Mouse (Mus musculus): Measurements from ENCODE around the gene Gstm7.
"Not testable (repeated sequence)": the region's sequence is repeated elsewhere in the genome, so short reads cannot be mapped to it uniquely, and the experiment has no call there.

Gene Gstm7

DNA sequence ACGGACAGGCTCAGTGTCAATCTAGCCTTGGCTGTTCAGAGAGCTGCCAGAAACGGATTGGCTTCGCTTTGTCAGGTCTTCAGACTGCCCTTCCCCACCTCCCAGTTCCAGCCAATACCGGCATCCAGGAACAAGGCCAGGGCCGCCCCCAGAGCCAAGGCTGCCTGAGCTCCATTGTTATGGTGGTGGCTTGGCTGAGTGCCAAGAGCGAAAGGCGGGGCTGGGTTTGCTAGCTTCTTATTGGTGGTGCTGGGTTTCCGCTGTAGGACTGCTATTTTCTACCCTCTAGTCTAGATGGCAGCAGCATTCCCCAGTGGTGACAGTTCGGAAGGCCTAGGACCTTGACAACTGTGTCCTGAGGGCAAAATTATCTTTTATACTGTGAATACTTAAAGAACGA, at the start of gene Gstm7:
Gene Gstm7, minus strand, starts transcription at position 148 of the 400 bp plus-strand sequence.
- peak; percentile 90 for DNase-seq (ENCODE audit: low read depth, low spot score)

DNA sequence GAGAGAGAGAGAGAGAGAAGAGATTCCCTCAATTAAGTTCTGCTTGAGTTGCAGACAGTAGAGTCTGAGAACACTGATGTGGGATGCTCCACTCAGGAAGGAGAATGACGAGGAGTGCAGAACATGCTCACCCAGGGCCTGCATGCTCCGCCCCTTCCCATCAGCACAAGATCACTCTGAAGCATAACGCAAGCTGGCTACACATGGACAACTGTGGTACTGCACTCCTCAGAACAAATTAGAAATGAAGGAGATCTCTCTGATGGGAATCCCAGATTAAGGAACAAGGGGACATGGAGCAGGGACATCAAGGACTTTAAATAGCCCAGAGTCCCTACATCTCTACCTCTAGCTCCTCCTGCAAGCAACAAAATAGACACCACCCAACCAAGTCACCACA, 49.6 kb upstream of the Gstm7 start:
- no peak for DNase-seq (ENCODE audit: low read depth, low spot score)

DNA sequence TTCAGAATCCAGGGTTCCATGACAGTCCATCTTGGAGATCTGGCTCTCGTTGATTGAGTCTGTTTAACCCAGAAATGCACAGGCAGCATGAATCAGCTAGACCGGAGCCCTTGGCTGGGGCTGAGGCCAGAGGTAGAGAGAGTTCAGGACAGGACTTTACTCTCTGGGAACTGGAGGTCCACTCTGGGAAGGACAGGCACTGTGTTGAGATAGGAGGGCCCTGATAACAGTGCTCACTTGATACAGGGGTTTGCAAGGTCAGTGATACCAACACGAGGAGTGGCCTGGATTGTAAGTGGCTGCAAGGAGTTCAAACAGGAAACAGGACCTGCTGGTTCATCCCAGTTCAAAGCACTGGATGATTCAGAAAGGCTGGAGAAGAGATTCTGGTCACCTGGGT, 46.1 kb upstream of the Gstm7 start:
- DNase-seq (ENCODE audit: low read depth, low spot score) = no peak

DNA sequence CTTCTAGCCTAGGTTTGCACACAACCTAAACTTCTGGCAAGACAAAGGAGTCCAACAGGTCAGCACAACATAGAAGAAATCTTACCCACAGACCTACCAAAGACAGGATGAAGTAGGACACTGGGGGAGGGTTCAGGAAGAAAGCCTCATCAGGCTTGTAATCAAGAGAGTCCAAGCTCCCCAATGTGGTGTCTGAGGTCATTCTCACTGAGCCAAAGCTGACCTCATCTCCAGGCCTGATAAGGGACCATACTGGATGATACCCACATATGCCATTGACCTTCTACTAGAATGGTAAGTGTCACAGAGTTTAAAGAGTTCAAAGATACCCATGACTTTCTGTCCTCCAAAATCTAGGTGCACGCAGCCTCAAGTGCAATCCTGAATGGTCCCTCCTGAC, 42.6 kb upstream of the Gstm7 start:
- no peak for DNase-seq (ENCODE audit: low read depth, low spot score)

DNA sequence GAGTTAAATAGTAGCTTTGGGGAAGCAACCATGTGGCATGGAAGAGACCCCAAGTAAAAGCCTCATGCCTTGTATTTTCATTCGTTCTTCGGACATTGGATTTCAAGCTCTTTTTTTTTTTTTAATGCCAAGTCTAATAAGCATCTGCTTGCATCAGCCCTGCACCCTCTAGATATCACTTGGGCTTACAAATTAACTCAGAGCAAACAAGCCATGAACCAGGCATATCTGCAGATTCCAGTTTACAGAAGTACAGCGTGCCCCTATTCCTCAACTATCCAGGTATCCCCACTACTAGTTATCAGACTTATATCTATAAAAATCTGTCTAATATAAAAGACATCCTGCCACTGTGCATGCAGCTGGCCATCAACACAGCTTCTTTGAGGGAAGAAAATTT, 40.5 kb upstream of the Gstm7 start:
- DNase-seq (ENCODE audit: low read depth, low spot score) = no peak

DNA sequence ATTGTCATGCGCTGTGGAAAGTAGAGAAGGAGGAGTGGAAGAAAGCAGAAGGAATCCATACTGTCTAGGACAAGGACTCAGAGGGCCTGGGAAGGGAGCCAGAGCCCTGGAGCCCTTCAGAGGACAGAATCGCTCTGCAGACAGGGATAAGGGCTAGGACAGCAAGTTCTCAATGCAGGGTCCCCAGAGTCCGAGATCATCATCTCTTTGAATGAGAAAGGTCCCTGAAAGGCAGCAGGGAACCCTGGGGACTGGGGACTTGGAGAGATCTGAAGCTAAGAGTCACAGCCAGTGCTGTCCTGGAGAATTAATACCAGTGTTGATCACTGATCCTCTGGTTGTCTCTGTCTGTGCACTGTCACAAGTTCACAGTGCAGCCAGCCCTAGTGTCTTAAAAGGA, 39.5 kb upstream of the Gstm7 start:
- DNase-seq (ENCODE audit: low read depth, low spot score) = not testable (repeated sequence)

DNA sequence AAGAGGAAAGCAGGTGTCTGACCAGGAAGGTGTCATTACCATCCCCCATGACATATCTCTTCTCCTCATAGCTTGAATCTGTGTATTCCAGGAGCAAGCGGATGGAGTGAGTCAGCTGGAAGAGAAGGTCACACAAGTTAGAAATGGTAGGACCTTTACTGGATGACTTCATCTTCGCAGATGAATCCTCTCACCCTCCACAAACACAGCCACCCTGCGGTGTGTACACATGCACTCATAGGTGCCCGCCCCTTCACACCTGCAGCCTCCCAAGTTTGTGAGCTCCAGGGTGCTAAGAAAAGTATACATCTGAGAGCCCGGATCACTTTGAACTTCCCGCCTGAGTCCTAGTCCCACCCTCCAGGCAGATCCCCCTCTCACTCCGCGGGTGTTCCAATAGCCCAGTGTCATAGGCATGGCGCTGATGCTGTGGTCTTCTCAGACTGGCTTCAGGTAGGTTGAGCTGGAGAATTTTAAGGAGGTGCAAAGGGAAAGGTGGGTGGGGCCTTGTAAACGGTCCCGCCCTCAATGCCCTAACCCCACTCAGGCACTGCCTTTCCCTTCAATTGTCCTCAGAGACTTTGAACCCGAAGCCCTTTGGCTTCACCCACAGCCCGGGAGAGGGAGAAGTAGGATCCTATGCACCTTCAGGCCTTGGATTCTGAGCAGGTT, 37.2 kb upstream of the Gstm7 start, which contains the start of gene Gstm3:
Gene Gstm3, minus strand, starts transcription at position 560 of the 672 bp plus-strand sequence.
- no peak for DNase-seq (ENCODE audit: low read depth, low spot score)

DNA sequence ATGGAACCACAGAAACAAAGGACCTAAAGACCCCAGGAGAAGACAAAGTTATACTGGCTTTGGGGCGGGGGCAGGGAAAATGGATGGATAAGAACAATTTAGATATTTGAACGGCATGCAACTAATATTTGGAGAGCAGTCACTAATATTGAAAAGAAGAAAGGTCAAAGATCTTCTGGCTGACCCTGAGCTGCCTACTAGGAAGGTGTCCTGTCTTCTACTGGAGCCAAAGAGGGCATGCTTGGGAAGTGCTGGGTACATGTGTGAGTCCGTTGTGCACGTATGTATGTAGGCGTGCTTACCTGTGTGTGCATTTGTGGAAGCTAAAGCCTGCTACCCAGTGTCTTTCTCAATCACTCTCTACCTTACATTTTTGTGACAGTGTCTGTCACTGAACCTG, 35.0 kb upstream of the Gstm7 start:
- no peak for DNase-seq (ENCODE audit: low read depth, low spot score)

DNA sequence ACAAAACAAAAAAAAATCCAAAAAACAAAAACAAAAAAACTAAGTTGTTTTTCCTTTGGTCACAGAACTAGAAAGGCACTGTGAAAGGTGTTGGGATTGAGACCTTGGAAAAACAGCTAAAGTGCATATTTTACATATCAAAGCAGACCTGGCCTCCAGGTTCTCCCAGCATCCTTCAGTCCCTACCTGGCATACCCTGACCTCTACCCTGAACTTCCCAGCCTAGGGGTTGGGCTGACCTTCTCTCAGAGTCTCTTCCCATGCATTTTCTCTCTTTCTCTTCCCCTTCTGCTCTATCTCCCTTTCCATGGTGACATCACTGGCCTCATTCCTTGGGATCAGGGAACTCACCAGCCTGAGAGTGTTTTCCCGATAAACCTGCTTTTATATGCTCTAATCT, 34.0 kb upstream of the Gstm7 start:
- no peak for DNase-seq (ENCODE audit: low read depth, low spot score)

DNA sequence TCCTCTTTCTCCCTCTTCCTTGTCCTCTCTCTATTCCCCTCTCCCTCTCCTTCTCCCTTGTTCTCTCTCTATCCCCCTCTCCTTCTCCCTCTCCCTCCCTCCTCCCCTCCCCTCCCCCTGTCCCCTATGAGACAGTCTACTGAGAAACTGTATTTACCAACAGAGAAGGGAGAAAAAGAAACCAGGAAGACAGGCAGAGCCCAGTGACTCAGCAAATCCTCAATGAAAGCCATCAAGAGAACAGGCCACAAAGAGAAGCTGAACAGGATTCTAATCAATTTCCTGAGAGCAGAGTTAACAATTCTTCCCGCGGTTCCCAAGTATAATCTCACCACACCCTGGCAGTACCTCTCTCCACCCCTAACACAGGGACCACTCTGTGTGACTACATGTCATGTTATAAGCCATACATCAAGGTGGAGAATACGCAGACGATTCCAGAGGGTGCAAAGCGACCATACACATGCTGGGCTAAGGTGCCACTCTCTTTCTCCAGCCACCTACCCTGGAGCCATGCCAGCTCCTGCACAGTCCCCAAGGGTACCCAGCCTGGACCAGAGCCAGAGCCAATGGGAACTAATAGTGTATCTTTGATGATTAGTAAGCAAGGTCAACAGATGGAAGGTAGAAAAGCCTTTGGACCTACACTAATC, 33.2 kb upstream of the Gstm7 start:
- no peak for DNase-seq (ENCODE audit: low read depth, low spot score)

DNA sequence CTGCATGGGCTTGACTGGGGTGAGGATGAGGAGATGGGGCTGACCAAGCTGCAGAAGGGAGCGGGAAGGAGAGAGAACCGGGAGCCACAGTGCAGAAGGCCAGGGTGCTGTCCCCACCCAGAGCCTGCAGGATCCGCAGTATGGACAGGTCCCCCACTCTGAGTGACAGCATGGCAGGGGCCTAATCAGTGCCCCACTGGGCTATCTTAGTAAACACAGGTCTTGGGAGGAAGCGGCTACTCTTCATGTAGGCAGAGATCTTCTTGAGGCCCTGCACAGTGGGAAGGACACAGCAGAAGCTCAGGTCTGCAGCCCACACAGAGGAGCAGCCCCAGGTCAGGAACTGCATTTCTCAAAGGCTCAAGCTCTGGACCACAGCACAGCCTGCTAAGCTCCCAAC, 32.4 kb upstream of the Gstm7 start:
- DNase-seq (ENCODE audit: low read depth, low spot score) = no peak

DNA sequence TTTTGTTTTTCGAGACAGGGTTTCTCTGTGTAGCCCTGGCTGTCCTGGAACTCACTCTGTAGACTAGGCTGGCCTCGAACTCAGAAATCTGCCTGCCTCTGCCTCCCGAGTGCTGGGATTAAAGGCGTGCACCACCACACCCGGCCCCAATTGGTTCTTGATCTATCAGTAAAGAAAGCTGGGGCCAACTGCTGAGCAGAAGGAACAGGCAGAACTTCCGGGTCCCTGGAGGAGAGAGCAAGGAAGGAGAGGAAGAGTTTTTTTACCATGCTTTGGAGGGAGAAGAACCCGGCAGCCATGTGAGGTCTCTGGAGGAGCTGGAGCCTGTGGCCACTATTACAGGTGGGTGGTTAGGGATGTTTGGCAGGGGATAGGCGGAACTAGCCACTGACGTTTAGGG, 23.6 kb upstream of the Gstm7 start:
- DNase-seq (ENCODE audit: low read depth, low spot score) = not testable (repeated sequence)

DNA sequence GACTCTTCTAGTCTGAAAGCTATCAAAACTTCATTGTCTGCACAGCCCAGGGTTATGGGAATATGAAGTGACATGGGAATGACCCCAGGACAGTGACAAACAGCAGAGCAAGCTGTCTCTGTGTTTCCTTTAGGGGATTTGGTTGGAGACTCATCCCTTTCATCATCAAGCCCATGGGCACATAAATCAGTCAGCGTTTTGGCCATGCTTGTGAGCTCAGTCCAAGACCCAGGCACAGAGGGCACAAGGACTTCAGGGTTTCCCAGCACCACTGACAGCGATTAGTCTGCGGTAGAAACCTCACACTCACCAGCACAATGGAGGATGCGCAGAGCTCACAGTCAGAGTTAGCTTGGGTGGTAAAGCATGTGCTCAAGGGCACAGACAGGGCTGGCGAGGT, 22.3 kb upstream of the Gstm7 start:
- no peak for DNase-seq (ENCODE audit: low read depth, low spot score)

DNA sequence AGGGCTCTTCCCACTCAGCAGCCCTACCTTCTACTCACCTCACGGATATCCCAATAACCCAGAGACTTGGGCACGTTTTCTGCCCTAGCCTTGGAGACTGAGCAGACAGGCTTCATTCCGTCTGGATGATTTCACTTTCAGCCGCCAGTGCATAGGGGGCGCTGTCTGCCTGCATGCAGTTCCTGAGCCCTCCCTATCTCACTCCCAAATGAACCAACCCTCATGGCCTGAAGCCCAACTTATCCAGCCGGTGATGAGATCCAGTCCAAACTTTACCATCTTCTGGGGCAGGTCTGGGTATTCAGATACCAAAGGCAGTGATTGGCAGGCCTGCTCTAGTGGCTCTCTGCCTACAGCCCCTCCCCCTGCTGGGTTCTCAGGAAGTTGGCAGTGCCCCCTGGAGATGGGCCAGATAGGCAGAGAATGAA, 21.7 kb upstream of the Gstm7 start:
- DNase-seq (ENCODE audit: low read depth, low spot score) = no peak

DNA sequence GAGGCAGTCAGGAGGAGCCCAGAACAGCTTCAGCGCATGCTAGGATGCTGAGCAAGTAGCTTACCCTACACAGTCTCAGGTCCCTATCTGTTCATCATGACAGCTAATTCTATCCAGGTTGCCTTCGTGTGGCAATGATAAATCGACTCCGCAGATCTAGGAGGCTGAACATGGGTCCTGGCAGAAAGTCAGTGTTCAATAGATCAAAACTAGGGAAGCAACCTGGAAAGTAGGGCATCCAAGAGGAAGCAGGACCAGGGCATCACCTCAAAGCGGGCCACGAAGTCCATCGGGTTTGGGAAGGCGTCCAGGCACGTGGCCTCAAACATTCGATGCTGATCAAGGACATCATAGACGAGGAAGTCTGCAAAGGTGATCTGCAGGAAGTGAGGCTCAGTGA, 18.9 kb upstream of the Gstm7 start:
- no peak for DNase-seq (ENCODE audit: low read depth, low spot score)

DNA sequence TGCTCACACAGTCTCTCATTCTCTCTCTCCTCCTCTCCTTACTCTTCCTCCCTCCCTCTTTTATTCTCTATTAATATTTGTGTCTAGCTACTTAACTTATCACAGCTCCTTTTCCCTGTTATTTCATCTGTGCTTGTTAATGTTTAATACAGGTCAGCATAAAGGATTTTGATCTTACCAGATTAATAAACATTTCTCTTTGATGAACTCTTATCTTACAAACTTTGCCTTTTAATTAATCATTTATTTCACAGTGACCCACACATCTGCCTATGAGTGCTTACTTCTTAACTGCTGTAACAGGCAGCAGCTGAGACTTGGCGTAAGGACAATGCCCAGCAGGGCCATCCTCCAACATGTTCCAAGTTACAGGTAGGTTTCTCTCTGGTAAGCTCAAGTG, 17.8 kb upstream of the Gstm7 start:
- DNase-seq (ENCODE audit: low read depth, low spot score) = not testable (repeated sequence)

DNA sequence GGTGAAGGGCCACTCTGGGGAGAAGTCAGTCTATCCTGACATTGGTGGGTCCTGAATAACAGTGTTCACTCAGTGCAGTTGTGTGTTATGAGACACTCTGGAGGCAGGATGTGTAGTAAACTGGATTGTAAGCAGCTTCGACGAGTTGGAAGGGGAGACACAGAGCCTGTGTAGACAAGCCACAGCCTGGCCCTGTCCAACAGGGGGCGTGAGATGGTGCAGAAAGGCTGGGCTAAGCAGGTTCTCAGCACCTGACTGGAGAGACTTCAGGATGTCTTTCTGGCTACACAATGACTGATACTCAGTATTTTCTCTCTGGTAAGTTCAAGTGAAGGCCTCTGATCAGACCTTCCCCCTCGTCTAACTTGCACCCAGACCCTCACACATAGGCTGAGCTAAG, 14.1 kb upstream of the Gstm7 start:
- DNase-seq (ENCODE audit: low read depth, low spot score) = no peak

DNA sequence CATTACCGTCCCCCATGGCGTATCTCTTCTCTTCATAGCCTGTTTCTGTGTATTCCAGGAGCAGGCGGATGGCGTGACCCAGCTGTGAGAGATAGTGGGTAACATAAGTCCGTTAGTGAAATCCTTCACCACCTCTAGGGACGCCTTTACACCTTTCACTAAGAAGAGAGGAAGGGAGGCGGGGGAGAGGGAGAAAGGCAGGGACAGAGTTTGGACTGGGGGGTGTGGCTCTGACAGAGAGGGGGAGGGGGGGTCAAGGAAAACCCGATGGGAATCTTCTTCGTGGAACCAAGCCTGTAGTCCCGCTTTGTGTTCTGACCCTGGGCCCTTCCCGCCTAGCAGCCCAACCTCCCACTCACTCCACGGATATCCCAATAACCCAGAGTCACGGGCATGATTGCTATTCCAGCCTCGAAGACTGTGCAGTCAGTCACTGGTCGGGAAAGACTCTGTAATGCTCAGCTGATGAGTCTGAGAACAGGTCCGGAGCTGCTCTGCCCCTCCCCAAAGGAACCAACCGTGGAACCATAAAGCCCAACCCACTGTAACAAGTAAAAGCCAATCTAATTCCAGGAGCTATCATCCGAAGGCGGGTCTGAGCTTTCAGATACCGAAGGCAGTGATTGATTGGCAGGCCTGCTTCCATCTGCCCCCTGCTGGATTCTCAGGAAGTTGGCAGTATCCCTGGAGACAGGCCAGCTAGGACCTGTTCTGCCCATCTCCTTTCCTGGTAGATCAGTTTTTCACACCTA, 11.8 kb upstream of the Gstm7 start, which contains the start of gene Gstm6:
Gene Gstm6, minus strand, starts transcription at position 511 of the 752 bp plus-strand sequence.
- DNase-seq (ENCODE audit: low read depth, low spot score) = no peak

DNA sequence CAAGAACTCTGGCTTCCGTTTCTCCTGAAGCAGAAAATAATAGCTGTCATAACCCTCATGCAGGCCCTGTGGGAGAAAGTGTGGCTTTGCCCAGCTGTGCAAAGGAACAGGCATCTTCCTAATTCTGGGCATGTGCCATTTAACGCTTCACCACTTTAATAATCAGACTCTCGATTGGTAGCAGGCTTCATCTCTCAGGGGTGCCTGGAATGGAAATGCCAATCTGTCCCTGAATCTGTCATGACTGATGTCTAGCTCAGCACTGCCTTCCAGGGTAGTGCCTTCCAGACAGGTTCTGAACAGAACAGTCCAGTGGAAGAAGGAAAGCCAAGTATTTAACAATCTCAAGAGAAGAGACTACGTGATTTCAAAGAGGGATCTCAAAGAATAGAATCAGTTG, 9.6 kb upstream of the Gstm7 start:
- DNase-seq (ENCODE audit: low read depth, low spot score) = no peak

DNA sequence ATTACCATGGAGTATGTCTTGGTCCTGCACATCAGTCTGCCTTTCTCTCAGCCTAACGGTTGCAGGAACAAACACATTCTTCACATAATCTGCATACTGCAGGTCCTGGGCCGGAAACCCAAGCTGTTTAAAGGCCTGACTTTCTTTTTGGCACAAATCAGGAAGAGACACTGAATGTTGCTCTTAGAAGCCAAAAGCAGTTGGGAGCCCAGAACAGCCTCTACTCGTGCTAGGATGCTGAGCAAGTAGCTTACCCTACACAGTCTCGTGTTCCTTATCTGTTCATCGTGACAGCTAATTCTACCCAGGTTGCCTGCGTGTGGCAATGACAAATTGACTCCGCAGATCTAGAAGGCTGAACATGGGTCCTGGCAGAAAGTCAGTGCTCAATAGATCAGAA, 8.9 kb upstream of the Gstm7 start:
- DNase-seq (ENCODE audit: low read depth, low spot score) = no peak

DNA sequence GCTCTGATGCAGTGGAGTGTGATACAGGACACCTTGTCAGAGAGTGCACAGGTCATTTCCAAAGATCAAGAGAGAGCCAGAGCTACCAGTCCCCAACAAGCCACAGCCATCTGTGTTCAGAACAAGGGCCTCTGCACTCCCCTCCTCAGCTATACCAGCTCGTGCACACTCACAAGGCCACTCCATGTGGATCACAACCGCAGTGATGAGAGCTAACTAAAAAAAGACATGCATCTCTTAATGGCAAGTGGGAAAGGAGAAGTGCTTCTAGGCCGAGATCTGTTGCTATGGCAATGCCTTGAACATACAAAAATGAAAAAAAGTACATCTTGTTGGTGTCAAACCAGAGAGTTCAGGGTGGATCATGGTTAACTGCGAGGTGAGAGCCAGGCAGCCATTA, 8.2 kb upstream of the Gstm7 start:
- no peak for DNase-seq (ENCODE audit: low read depth, low spot score)

DNA sequence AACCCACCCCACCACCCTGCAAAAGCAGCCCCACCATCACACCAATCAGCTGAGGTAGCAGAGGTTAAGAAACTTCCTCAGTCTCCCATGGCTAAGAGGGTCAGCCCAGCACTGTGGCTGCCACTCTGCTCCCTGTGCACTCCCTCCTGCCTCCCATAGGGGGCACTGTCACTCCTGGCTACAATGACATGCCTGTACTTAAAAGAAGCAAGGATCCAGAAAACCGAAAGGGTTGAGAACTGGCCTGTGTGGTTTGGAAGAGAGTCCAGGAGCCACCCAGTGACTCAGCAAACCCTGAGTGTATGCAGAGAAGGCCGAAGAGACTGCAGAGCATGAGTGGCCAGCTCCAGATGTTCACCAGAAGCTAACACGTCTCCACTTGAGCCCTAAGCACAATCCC, 7.8 kb upstream of the Gstm7 start:
- peak; percentile 29 for DNase-seq (ENCODE audit: low read depth, low spot score)

DNA sequence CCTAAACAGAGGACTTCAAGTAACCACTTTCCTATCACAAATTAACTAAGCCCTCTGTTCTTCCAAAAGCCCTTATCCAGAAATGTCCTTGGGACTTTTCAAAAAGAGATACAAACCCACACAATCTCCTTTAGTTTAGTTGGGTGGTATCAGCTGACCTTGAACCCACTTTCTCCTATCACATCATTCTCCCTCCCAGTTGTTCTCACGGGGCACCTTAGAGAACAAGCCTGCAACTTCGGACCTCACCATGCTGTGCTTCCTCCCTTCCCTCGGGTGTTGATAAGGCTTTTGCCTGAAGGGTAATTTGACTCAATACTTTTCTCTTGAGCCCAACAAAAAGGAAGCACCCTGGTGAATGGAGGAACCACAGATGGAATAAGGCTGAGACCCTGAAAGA, 4.3 kb upstream of the Gstm7 start:
- no peak for DNase-seq (ENCODE audit: low read depth, low spot score)
